ENCODE assay signal across 19 mouse cellular contexts in the genomic region with DNA sequence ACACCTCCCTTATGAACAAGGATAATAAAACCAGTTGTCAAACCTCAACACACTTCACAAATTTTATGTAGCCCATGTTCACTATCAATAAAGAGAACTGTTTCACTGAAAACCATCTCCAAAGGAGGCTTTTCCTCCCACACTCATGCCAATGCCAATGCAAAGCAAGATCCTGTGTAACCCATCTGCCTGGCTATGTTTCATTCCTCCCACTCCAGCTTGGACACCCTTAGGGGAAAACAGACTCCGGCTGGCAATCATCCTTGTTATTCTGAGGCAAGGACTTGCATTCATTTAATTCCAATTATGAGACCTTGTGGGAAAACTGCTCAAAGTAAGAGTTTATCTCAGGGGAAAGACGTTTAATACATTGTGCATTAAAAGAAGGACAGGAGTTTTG.
A peak's percentile ranks its signal among the peaks of the same experiment; 100 is the strongest.
DNase-seq lines count a peak whose midpoint lies in the region; ATAC-seq and TF ChIP-seq lines count a peak whose summit lies in the region.
"Had no signal": no experiment of that assay in that cellular context is flagged by ENCODE, and none has a peak within 500 bp of the region (broad histone marks: within the 10 kb centered on the region; RNA-seq: fewer than 3 reads in every experiment).

No protein-coding gene starts in this region.

- H3K27me3 ChIP-seq in embryonic facial prominence, embryonic 14.5 days (replicated peaks; ENCODE audit: control insufficient read depth, insufficient read depth, low read length) = no peaks in the 10 kb centered on the region
- no peaks in the 10 kb centered on the region for H3K27me3 ChIP-seq in embryonic facial prominence, embryonic 10.5 days (replicated peaks; ENCODE audit: low read depth, poor library complexity, severe bottlenecking)
- H3K27me3 ChIP-seq in kidney, postnatal 0 days (ENCODE audit: insufficient read depth, low read length) = no peaks in the 10 kb centered on the region
- H3K27me3 ChIP-seq: embryonic facial prominence, embryonic 12.5 days; kidney, embryonic 15.5 days; liver, embryonic 12.5 days; lung, embryonic 15.5 days; midbrain, embryonic 12.5 days; Patski had no signal

- H3K4me3 ChIP-seq in embryonic facial prominence, embryonic 14.5 days (ENCODE audit: low read depth, low read length) = no peak overlapping the region
- H3K4me3 ChIP-seq in embryonic facial prominence, embryonic 10.5 days = no peak overlapping the region
- no peak overlapping the region for H3K4me3 ChIP-seq in kidney, postnatal 0 days (replicated peaks; ENCODE audit: low read depth, low read length)
- H3K4me3 ChIP-seq: embryonic facial prominence, embryonic 12.5 days; hindbrain, embryonic 10.5 days; kidney, embryonic 15.5 days; liver, embryonic 12.5 days; lung, embryonic 15.5 days; midbrain, embryonic 12.5 days had no signal

- DNase-seq in embryonic facial prominence, embryonic 14.5 days (ENCODE audit: low spot score) = peak; percentile 5
- no peak for DNase-seq in embryonic facial prominence, embryonic 10.5 days (ENCODE audit: low spot score)
- DNase-seq in kidney, postnatal 0 days (ENCODE audit: low spot score) = peak; percentile 67
- DNase-seq in kidney, adult 9 months = no peak
- DNase-seq in Muller cell, postnatal 12 days (ENCODE audit: inconsistent ontology term) = peak; percentile 36
- DNase-seq in gonadal fat pad, adult 2 months (ENCODE audit: low read depth) = peak; percentile 93
- no peak for DNase-seq in lung, postnatal 10 days
- DNase-seq: adrenal gland, postnatal 14 days; gastrocnemius, postnatal 10 days; retina, postnatal 1 day; thymus, adult 2 months had no signal

- H3K36me3 ChIP-seq in embryonic facial prominence, embryonic 14.5 days (ENCODE audit: control insufficient read depth, insufficient read depth, low read length) = no peaks in the 10 kb centered on the region
- no peaks in the 10 kb centered on the region for H3K36me3 ChIP-seq in embryonic facial prominence, embryonic 10.5 days (replicated peaks)
- no peaks in the 10 kb centered on the region for H3K36me3 ChIP-seq in kidney, postnatal 0 days (ENCODE audit: insufficient read depth, low read length)
- H3K36me3 ChIP-seq: embryonic facial prominence, embryonic 12.5 days; hindbrain, embryonic 10.5 days; kidney, embryonic 15.5 days; liver, embryonic 12.5 days; lung, embryonic 15.5 days; midbrain, embryonic 12.5 days had no signal

- H3K27ac ChIP-seq in embryonic facial prominence, embryonic 14.5 days (replicated peaks; ENCODE audit: low read depth, low read length) = no peak overlapping the region
- H3K27ac ChIP-seq in embryonic facial prominence, embryonic 10.5 days (replicated peaks) = no peak overlapping the region
- H3K27ac ChIP-seq in kidney, postnatal 0 days = no peak overlapping the region
- H3K27ac ChIP-seq: embryonic facial prominence, embryonic 12.5 days; hindbrain, embryonic 10.5 days; kidney, embryonic 15.5 days; liver, embryonic 12.5 days; lung, embryonic 15.5 days; midbrain, embryonic 12.5 days had no signal

- H3K9me3 ChIP-seq in embryonic facial prominence, embryonic 14.5 days (ENCODE audit: control insufficient read depth, low read length) = no peaks in the 10 kb centered on the region
- no peaks in the 10 kb centered on the region for H3K9me3 ChIP-seq in embryonic facial prominence, embryonic 10.5 days
- H3K9me3 ChIP-seq in kidney, postnatal 0 days (replicated peaks; ENCODE audit: low read length) = no peaks in the 10 kb centered on the region
- H3K9me3 ChIP-seq: embryonic facial prominence, embryonic 12.5 days; hindbrain, embryonic 10.5 days; kidney, embryonic 15.5 days; liver, embryonic 12.5 days; lung, embryonic 15.5 days; midbrain, embryonic 12.5 days had no signal

- no peak for TF ChIP-seq CTCF in kidney, postnatal 0 days (IDR thresholded peaks at IDR 0.05; ENCODE audit: low read depth)

- H3K4me2 ChIP-seq in embryonic facial prominence, embryonic 14.5 days (ENCODE audit: low read depth, low read length) = no peak overlapping the region
- H3K4me2 ChIP-seq in kidney, postnatal 0 days (ENCODE audit: low read length) = no peak overlapping the region
- H3K4me2 ChIP-seq: embryonic facial prominence, embryonic 12.5 days; kidney, embryonic 15.5 days; liver, embryonic 12.5 days; lung, embryonic 15.5 days; midbrain, embryonic 12.5 days had no signal

- 47% methylated on average over 2 of the region's 2 CpGs for WGBS in embryonic facial prominence, embryonic 14.5 days
- 81% methylated on average over 2 of the region's 2 CpGs for WGBS in embryonic facial prominence, embryonic 10.5 days
- 39% methylated on average over 2 of the region's 2 CpGs for WGBS in kidney, postnatal 0 days

- no peak overlapping the region for H3K9ac ChIP-seq in embryonic facial prominence, embryonic 14.5 days (ENCODE audit: low read depth, low read length)
- no peak overlapping the region for H3K9ac ChIP-seq in kidney, postnatal 0 days (ENCODE audit: low read depth, low read length)
- H3K9ac ChIP-seq: embryonic facial prominence, embryonic 12.5 days; kidney, embryonic 15.5 days; liver, embryonic 12.5 days; lung, embryonic 15.5 days; midbrain, embryonic 12.5 days had no signal

- ATAC-seq in embryonic facial prominence, embryonic 14.5 days (ENCODE audit: low read depth) = no peak
- no peak for ATAC-seq in kidney, postnatal 0 days (replicated peaks; ENCODE audit: low FRiP score, low read depth)
- ATAC-seq: activated CD4-positive, CD25-positive, alpha-beta regulatory T cell, adult 4 months; liver, embryonic 12.5 days; Patski had no signal

- no peaks in the 10 kb centered on the region for H3K4me1 ChIP-seq in embryonic facial prominence, embryonic 14.5 days (ENCODE audit: control insufficient read depth, insufficient read depth, low read length)
- H3K4me1 ChIP-seq in embryonic facial prominence, embryonic 10.5 days = no peaks in the 10 kb centered on the region
- H3K4me1 ChIP-seq in kidney, postnatal 0 days (replicated peaks; ENCODE audit: insufficient read depth, low read length) = no peaks in the 10 kb centered on the region
- H3K4me1 ChIP-seq: embryonic facial prominence, embryonic 12.5 days; hindbrain, embryonic 10.5 days; kidney, embryonic 15.5 days; liver, embryonic 12.5 days; lung, embryonic 15.5 days; midbrain, embryonic 12.5 days had no signal

Comparison
In these comparisons a context has a peak if more than half of its experiments do, and no peak if none do; other contexts are left out.
1. DNase-seq: peak in embryonic facial prominence, embryonic 14.5 days (single experiment), kidney, postnatal 0 days (single experiment), Muller cell, postnatal 12 days (single experiment) and gonadal fat pad, adult 2 months (single experiment); none in embryonic facial prominence, embryonic 10.5 days (single experiment), kidney, adult 9 months (single experiment) and lung, postnatal 10 days (single experiment).